Mouse (Mus musculus) kidney, adult 2 months (tissue): ENCODE measurements around the gene Gtf2i.

Experiments
- CTCF ChIP-seq: fragments of 200-500 bp; conservative IDR thresholded peaks from 2 replicates; pipeline ENCODE4 v1.5.1; 2011; ENCODE audit warnings: low read depth, mild to moderate bottlenecking, control low read depth, low read length, moderate library complexity, mixed read lengths; ENCODE audit not compliant: insufficient read depth, insufficient read length
- POLR2A ChIP-seq: fragments of 200-500 bp; IDR thresholded peaks from one replicate; pipeline ENCODE4 v1.6.1; 2011; ENCODE audit warnings: low read depth, low read length, control low read depth

GRCm38 (mm10) chr5:134209931-134210554 lies 104.5 kb downstream of the Gtf2i start:
- TF ChIP-seq CTCF (no peak), POLR2A (no peak)
